Mouse (Mus musculus) mesoderm, embryonic 11.5 days (tissue): ENCODE measurements at regions not wholly inside any gene's neighbourhood (a gene's known extent, or its start where the extent isn't known, plus 50 kb on each side); places are given as distances from the start of the nearest gene placed in this dataset.

Experiments used
- DNase-seq: peaks from one replicate; pipeline ENCODE4 v3.0.0-alpha.2; 2012; ENCODE audit warnings: low read depth, low spot score

DNA sequence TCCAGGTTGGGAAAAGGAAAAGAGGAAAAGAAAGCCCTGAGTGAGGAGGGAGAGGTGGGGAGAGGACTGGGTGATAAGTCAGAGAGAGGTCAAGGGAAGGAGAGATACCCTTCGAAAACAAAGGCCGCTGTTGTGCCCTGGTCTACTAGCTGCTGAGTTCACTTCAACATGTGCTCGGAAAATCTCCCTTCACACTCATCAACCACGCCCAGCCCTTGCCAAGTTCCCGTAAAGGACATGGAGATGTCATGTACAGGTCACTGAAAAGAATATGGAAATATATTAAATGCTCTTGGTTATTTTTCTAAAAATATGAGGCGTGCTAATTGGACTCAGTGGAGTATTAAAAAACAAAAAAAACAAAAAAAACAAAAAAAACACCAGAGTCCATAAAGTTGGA is 359.5 kb upstream of the Actbl2 start:
- DNase-seq = no peak

GRCm38 (mm10) chr13:110895900-110896299 is 358.9 kb upstream of the Actbl2 start:
- DNase-seq = no peak

GRCm38 (mm10) chr13:110897621-110898020 is 357.2 kb upstream of the Actbl2 start:
- no peak for DNase-seq

DNA sequence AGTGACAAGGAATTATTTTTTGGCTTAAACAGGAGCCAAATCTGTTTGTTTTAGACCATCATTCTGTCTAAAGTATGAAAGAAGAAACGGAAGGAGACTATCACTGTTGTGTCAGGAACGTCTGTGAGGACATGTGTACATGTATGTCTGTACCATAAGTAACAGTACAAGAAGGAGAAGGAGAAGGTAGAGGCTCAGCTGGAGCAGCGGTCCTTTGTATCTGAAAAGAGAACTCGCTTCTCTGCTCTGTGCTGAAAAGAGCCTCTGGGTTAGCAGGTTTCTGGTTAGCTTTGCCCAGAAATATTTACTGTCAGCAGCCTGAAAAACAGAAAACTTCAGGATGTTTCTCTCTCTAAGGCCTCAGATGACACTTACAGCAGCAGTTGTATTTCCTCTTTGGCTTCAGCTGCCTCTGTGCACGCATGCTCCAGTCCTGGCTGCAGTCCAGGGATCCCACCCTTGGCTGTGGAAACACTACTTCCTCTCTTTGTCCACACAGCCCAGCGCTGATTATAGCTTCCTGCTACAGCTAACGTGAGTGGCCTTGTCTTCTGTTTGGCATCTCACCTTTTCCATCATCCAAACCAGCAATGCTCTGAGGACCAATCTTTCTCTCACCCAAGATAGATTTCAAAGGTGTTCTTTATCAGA is 351.7 kb upstream of the Actbl2 start:
- peak; percentile 29 for DNase-seq

- peak; percentile 76 for DNase-seq
Measured at GRCm38 (mm10) chr13:110907319-110907955, 347.4 kb upstream of the Actbl2 start.

DNA sequence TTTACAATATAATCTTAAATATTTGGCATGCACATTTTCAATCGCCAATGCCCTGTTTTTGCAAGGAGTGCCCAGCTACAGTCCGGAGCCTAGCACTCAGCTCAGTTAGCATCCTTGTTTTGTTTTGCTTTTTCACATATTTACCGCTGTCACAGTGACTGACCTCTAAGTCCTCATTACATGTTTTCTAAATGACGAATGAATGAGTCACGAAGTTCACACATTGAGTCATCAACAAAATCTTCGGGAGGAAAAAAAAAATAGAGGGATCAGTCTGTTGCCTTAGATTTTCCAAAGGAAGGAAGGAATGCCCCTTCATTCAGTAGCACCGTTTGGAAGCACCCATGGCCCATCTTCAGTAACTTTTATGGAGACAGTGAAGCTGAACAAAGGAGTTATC is 342.9 kb upstream of the Actbl2 start:
- DNase-seq = no peak

- no peak for DNase-seq
Measured at GRCm38 (mm10) chr13:110913177-110913576, 341.6 kb upstream of the Actbl2 start.

DNA sequence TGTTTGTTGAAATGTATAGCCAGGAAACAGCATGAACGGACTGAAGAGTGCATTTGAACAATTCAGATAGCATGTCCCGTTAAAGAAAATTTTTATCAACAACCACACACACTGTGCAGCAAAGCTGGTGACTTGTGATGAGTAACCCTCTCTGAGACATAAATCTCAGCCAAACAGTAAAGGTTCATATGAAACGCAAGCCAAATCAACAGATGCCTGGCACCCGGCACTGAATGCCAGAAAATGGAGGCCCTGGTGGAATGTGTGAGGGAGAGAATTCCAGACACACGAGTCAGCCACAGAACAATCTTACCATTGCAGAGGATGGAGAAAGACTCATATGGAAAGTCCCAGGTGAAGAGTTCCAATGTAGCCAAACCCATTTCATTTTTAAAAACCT is 341.1 kb upstream of the Actbl2 start:
- DNase-seq = no peak

DNA sequence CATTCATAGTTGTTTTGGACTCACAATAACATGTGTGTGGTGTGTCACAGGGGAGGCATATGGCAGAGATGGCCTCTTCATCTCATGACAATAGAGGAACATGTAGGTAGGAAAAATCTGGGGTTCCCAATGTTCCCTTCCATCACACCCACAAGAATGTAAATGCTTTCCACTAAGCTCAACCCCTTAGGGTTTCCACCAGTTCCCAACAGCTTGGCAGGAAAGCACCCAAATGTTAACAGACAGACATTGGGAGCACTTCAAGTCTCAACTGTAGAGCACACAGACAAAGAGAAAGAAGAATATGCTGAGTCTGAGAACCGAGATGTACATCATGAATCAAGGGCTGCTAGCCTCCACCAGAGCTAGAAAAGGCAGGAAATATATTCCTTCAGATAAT is 339.7 kb upstream of the Actbl2 start:
- DNase-seq = no peak

DNA sequence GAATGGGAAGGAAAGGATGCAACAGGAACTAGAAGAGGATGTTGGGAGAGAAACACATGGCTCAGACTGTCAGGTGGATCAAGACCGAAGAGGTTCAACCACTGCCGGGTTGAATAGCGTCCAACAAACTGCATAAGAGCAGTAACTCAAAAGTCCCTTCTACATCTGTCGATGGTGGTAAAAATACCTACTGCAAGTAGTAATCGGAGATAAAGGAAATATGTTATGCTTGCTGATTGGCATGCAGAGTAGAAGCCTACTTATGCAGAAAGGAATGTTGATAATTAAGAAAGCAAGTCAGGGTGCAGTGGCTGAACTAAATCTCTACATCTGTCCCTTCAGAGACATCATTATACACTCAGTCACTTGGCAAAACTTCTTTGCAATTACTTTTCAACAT is 330.9 kb upstream of the Actbl2 start:
- no peak for DNase-seq

- DNase-seq = no peak
Measured at GRCm38 (mm10) chr13:110924897-110925296, 329.9 kb upstream of the Actbl2 start.

DNA sequence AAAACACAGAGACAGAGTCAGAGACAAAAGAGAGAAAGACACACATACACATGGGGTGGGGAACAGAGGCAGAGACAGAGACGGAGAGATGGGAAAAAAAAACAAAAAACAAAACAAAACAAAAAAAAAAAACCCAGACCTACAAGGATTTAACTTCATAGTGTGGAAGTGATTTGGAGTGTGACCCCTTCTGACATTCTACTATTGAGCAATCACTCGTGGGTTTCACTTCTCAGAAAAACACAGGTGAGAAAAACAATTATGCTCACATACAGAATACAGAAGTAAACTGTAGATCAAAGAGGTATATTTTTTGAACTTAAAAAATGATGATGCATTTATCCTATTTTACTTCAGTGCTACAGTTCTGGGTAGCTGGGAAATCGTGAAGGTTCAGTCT is 326.7 kb upstream of the Actbl2 start:
- DNase-seq = no peak

GRCm38 (mm10) chr13:110928894-110929293 is 325.9 kb upstream of the Actbl2 start:
- DNase-seq = no peak

DNA sequence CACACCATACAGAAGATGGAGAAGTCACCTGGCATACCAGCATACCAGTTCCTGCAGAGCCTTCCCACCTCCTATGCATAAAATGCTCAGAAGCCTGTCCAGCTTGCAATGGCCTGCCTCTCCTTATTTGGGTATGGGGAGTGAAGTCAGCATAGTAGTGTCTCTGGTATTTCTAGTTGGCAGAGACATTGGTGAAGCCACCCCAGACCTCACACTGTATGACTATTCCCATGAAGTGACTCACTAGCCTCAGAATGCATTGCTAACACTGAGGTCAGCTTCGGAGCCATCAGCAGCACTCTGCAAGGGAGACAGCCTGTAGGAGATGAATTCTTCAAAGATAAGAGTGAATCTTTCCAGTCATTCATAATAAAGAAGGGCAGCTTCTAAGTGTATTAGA is 325.2 kb upstream of the Actbl2 start:
- no peak for DNase-seq

DNA sequence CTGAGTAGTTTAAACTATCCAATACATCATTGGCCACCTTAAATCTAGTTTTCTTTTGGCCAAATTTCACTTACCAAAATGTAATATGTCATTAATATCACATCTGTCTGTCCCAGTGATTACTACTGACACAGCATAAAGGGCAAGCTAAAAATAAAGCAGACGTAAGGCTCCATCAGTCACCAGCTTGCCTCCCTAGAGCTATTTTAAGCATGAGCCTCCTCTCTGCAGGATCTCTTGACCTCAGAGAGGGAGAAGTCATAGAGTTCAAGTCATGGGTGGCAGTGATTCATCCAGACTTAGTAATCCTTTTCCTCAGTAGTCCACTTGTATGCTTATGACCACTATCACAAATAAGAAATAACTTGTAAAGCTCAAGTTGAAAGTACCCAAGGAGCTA is 313.2 kb upstream of the Actbl2 start:
- no peak for DNase-seq

- DNase-seq = no peak
Measured at GRCm38 (mm10) chr13:110942986-110943644, 311.7 kb upstream of the Actbl2 start.

- peak; percentile 70 for DNase-seq
Measured at GRCm38 (mm10) chr13:110944061-110944460, 310.8 kb upstream of the Actbl2 start.

GRCm38 (mm10) chr13:110944683-110945082 is 310.1 kb upstream of the Actbl2 start:
- DNase-seq = no peak

- DNase-seq = no peak
Measured at GRCm38 (mm10) chr13:110960212-110960611, 294.6 kb upstream of the Actbl2 start.

- no peak for DNase-seq
Measured at GRCm38 (mm10) chr13:110967109-110967508, 287.7 kb upstream of the Actbl2 start.

GRCm38 (mm10) chr13:110967626-110968506 is 286.9 kb upstream of the Actbl2 start:
- peak; percentile 79 for DNase-seq

DNA sequence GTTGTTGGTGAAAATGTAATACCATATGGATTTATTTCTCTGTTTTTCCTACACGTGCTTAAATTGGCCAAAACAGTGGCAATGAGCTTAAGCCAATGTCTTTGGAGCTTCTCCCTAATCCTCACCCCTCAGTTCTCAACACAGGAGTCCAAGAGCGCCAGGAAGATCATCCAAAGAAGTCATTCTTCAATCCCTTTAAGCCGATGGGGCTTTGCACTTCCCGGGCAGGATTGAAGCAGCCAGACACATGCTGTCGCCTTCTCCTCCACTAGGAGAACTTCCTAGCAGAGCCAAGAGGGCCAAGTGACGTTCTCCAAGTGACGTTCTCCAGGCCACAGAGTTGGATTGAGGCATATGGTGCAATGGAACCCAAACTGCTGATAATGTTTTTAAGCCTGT is 286.3 kb upstream of the Actbl2 start:
- no peak for DNase-seq
